Mouse (Mus musculus): Measurements from ENCODE around the gene Sigirr. TPM values are rescaled to one million over a fixed set of nuclear protein-coding genes. Genes with fewer than 3 reads are reported as not detected.

The Sigirr gene
- polyA plus RNA-seq, 1 experiment from 2014 or later: 2.1 TPM

DNA sequence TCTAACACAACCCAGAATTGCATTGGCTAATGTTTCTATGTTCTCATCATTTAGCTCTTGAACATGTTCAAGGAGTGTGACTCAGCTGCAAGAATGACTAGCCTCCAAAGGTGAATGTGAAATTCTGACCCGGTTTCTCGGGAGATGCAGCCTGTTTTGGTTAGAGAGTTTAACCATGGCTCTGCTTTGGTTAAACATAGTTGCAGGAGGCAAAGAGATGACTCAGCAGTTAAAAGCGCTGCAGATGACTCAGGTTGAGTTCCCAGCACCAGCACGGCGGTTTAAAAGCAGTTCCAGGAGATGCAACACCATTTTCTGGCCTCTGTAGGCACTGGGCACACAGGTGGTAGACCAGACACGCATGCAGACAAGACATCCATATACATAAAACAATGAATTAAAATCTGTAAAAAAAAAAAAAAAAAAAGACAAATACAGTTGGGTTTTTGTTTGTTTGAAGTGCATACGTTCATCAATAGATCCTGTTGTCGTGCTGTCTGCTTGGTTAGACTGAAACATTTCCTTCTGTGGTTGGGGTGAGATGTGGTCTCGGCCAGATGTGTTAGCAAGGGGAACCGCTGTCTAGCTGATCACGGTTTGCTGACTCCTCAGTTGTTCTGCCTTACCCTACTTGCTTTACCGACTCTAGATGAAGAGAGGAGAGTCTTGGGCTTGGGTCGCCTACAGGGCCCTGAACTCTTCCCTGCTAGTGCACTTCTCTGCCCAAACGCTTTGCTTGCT lies 41.6 kb downstream of the Sigirr start:
- H3K9me3 ChIP-seq (ENCODE audit: control insufficient read depth, low read length): no peaks in the 10 kb centered on the region
- no peak overlapping the region for H3K9ac ChIP-seq (replicated peaks; ENCODE audit: low read depth, low read length)
- H3K4me1 ChIP-seq (replicated peaks; ENCODE audit: control insufficient read depth, insufficient read depth, low read length): peaks cover 25% of the 10 kb centered on the region
- 93% methylated on average over 14 of the region's 14 CpGs for WGBS
- H3K36me3 ChIP-seq (ENCODE audit: control insufficient read depth, insufficient read depth): no peaks in the 10 kb centered on the region
- no peak for ATAC-seq
- no peaks in the 10 kb centered on the region for H3K27me3 ChIP-seq (replicated peaks; ENCODE audit: control insufficient read depth, insufficient read depth, low read length)
- H3K27ac ChIP-seq (ENCODE audit: low read length): no peak overlapping the region
- no peak overlapping the region for H3K4me2 ChIP-seq (ENCODE audit: low read length)
- H3K4me3 ChIP-seq (replicated peaks; ENCODE audit: low read length): no peak overlapping the region

DNA sequence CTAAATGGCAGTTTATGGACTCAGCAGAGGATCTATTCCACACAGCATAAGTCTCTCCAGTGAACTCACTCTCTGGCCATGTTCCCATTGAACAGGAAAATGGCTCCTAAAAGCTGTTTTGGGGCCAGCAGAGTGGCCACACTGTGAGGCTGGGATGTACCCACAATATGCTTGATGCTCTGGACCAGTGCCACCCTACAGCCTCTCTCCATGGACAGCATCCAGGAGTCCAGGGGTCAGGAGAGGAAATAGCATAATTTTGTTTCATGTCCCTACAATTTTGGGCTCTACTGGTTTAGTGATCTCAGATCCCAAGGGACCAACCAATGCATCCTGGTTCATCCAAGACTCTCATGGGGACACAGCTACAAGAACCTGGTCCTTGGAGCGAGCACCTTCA lies 42.8 kb downstream of the Sigirr start:
- no peak for ATAC-seq
- Histone ChIP-seq H3K27ac (ENCODE audit: low read length) (no peak overlapping the region), H3K4me3 (replicated peaks; ENCODE audit: low read length) (no peak overlapping the region), H3K36me3 (ENCODE audit: control insufficient read depth, insufficient read depth) (no peaks in the 10 kb centered on the region), H3K27me3 (replicated peaks; ENCODE audit: control insufficient read depth, insufficient read depth, low read length) (no peaks in the 10 kb centered on the region), H3K4me2 (ENCODE audit: low read length) (no peak overlapping the region), H3K9ac (replicated peaks; ENCODE audit: low read depth, low read length) (no peak overlapping the region), H3K4me1 (replicated peaks; ENCODE audit: control insufficient read depth, insufficient read depth, low read length) (peaks cover 17% of the 10 kb centered on the region), H3K9me3 (ENCODE audit: control insufficient read depth, low read length) (no peaks in the 10 kb centered on the region)
- 93% methylated on average over 1 of the region's 1 CpGs for WGBS

DNA sequence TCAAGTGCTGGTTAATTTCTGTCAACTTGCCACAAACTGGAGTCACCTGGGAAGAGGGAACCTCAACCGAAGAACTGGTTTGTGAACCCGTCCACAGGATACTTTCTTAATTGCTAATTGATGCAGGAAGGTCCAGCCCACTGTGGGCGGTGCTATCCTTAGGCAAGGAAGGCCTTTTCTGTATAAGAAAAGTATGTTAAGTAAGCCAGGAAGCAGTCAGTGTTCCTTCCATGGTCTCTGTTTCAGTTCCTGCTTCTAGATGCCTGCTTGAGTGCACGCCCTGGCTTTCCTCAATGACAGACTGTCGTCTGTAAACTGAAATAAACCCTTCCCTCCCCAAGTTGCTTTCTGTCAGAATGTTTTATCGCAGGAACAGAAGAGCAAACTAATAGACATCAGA lies 43.4 kb downstream of the Sigirr start:
- Histone ChIP-seq H3K9me3 (ENCODE audit: control insufficient read depth, low read length) (no peaks in the 10 kb centered on the region), H3K36me3 (ENCODE audit: control insufficient read depth, insufficient read depth) (no peaks in the 10 kb centered on the region), H3K9ac (replicated peaks; ENCODE audit: low read depth, low read length) (no peak overlapping the region), H3K4me1 (replicated peaks; ENCODE audit: control insufficient read depth, insufficient read depth, low read length) (peaks cover 11% of the 10 kb centered on the region), H3K4me2 (ENCODE audit: low read length) (no peak overlapping the region), H3K4me3 (replicated peaks; ENCODE audit: low read length) (no peak overlapping the region), H3K27ac (ENCODE audit: low read length) (no peak overlapping the region), H3K27me3 (replicated peaks; ENCODE audit: control insufficient read depth, insufficient read depth, low read length) (no peaks in the 10 kb centered on the region)
- ATAC-seq: no peak
- 88% methylated on average over 6 of the region's 6 CpGs for WGBS

DNA sequence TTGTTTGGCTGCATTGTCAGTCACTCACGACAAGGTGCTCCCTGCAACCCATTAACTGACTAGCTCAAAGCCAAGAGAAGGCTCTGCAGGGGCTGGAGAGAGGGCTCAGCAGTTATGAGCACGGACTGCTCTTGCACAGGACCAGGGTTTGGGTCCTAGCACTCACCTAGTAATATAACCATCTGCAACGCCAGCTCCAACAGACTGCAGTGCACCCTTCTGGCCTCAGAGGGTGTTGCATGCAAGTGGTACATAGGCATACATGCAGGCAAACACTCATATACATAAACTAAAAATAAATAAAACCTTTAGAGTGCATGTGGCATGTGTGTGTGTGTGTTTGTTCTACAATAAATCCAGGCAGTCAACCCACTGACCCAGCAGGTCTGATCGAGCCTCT lies 44.6 kb downstream of the Sigirr start:
- no peak overlapping the region for H3K4me2 ChIP-seq (ENCODE audit: low read length)
- no peak overlapping the region for H3K4me3 ChIP-seq (replicated peaks; ENCODE audit: low read length)
- H3K9ac ChIP-seq (replicated peaks; ENCODE audit: low read depth, low read length): no peak overlapping the region
- no peaks in the 10 kb centered on the region for H3K9me3 ChIP-seq (ENCODE audit: control insufficient read depth, low read length)
- H3K27me3 ChIP-seq (replicated peaks; ENCODE audit: control insufficient read depth, insufficient read depth, low read length): no peaks in the 10 kb centered on the region
- H3K36me3 ChIP-seq (ENCODE audit: control insufficient read depth, insufficient read depth): no peaks in the 10 kb centered on the region
- H3K27ac ChIP-seq (ENCODE audit: low read length): no peak overlapping the region
- no peak for ATAC-seq
- 80% methylated on average over 4 of the region's 4 CpGs for WGBS
- peaks cover 5% of the 10 kb centered on the region for H3K4me1 ChIP-seq (replicated peaks; ENCODE audit: control insufficient read depth, insufficient read depth, low read length)

DNA sequence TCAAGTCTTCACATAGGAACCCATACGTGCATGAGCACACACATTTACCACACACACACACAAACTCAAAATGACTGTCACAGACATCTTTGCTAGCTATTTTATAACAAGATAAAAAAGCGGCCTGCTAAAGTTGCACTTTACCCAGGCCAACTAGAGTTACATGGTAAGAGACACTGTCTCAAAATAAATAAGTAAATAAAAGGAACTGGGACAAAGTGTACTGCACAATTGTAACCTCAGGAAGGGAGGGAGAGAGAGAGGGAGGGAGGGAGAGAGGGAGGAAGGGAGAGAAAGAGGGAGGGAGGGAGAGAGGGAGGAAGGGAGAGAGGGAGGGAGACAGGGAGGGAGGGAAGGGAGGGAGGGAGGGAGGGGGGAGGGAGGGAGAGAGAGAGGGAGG lies 48.0 kb downstream of the Sigirr start:
- Histone ChIP-seq H3K4me2 (ENCODE audit: low read length) (no peak overlapping the region), H3K9me3 (ENCODE audit: control insufficient read depth, low read length) (no peaks in the 10 kb centered on the region), H3K36me3 (ENCODE audit: control insufficient read depth, insufficient read depth) (no peaks in the 10 kb centered on the region), H3K4me1 (replicated peaks; ENCODE audit: control insufficient read depth, insufficient read depth, low read length) (peaks cover 7% of the 10 kb centered on the region), H3K27ac (ENCODE audit: low read length) (no peak overlapping the region), H3K4me3 (replicated peaks; ENCODE audit: low read length) (no peak overlapping the region), H3K27me3 (replicated peaks; ENCODE audit: control insufficient read depth, insufficient read depth, low read length) (no peaks in the 10 kb centered on the region), H3K9ac (replicated peaks; ENCODE audit: low read depth, low read length) (no peak overlapping the region)
- WGBS: 91% methylated on average over 2 of the region's 2 CpGs
- ATAC-seq: no peak

DNA sequence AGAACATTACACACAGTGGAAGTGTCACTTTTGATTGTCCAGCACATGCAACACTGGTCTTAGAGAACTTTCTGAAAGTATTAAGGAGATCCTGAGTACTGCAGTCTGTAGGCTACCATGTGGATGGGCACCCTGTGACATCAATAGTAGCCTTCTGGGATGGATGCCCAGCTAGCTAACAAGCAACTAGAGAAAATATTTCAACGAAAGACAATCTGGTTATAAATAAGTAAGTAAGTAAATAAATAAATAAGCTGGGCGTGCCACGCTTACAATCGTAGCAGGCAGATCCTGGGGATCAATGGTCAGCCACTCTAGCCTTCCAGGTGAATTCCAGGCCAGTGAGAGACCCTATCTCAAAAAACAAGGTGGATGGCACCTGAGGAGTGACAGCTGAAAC lies 48.4 kb downstream of the Sigirr start:
- Histone ChIP-seq H3K27me3 (replicated peaks; ENCODE audit: control insufficient read depth, insufficient read depth, low read length) (no peaks in the 10 kb centered on the region), H3K9ac (replicated peaks; ENCODE audit: low read depth, low read length) (no peak overlapping the region), H3K36me3 (ENCODE audit: control insufficient read depth, insufficient read depth) (no peaks in the 10 kb centered on the region), H3K4me2 (ENCODE audit: low read length) (no peak overlapping the region), H3K9me3 (ENCODE audit: control insufficient read depth, low read length) (no peaks in the 10 kb centered on the region), H3K27ac (ENCODE audit: low read length) (no peak overlapping the region), H3K4me1 (replicated peaks; ENCODE audit: control insufficient read depth, insufficient read depth, low read length) (peaks cover 10% of the 10 kb centered on the region), H3K4me3 (replicated peaks; ENCODE audit: low read length) (no peak overlapping the region)
- no peak for ATAC-seq
- 92% methylated on average over 4 of the region's 4 CpGs for WGBS

DNA sequence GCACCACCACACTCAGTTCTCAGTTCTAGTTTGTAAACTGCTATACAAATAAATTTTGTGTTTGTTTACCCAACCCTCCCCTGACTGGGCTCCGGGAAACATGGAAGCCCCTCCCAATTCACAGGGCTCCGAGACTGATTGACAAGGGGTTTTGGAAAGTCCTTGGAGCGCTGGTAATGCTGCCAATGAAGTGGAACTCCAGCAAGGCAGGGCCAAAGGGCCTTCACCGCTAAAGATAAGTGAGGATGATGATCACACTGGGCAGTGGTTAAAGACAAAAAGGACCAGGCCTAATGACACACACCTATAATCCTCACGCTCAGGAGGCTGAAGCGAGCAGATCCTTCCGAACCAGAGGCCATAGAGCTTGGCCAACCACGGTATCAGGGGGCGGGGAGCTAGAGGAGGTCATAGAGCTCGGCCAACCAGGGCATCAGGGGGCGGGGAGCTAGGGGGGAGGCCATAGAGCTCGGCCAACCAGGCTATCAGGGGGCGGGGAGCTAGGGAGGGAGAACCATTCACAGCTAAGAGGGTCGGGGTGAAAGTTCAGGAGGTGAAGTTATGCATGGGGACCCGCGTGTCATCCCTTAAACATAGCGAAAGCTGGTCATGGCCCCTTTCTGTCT lies 49.2 kb downstream of the Sigirr start:
- Histone ChIP-seq H3K4me2 (ENCODE audit: low read length) (no peak overlapping the region), H3K4me3 (replicated peaks; ENCODE audit: low read length) (no peak overlapping the region), H3K27me3 (replicated peaks; ENCODE audit: control insufficient read depth, insufficient read depth, low read length) (no peaks in the 10 kb centered on the region), H3K27ac (ENCODE audit: low read length) (no peak overlapping the region), H3K4me1 (replicated peaks; ENCODE audit: control insufficient read depth, insufficient read depth, low read length) (peaks cover 10% of the 10 kb centered on the region), H3K9ac (replicated peaks; ENCODE audit: low read depth, low read length) (no peak overlapping the region), H3K36me3 (ENCODE audit: control insufficient read depth, insufficient read depth) (no peaks in the 10 kb centered on the region), H3K9me3 (ENCODE audit: control insufficient read depth, low read length) (no peaks in the 10 kb centered on the region)
- WGBS: 76% methylated on average over 17 of the region's 17 CpGs
- no peak for ATAC-seq

DNA sequence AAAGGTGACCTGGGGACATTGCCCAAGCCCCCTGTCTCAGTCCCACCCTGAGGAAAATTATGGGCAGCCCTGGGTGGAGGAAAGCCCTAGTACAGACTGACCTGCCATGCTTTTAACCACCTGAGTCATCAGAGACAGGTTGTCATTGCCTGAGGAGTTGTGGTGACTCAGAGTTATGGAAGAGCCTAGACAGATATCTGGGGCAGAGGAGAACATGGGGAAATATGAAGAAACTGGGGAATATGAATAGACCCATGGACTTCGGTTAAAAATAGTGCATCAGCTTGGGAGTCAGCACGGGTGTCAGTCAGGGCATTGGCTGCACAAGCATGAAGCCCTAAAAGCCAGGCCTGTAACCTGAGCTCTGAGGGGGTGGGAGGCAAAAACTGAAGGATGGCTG lies 51.0 kb downstream of the Sigirr start:
- ATAC-seq: no peak
- Histone ChIP-seq H3K9ac (replicated peaks; ENCODE audit: low read depth, low read length) (no peak overlapping the region), H3K4me3 (replicated peaks; ENCODE audit: low read length) (no peak overlapping the region), H3K4me1 (replicated peaks; ENCODE audit: control insufficient read depth, insufficient read depth, low read length) (peaks cover 10% of the 10 kb centered on the region), H3K36me3 (ENCODE audit: control insufficient read depth, insufficient read depth) (no peaks in the 10 kb centered on the region), H3K4me2 (ENCODE audit: low read length) (no peak overlapping the region), H3K27me3 (replicated peaks; ENCODE audit: control insufficient read depth, insufficient read depth, low read length) (no peaks in the 10 kb centered on the region), H3K9me3 (ENCODE audit: control insufficient read depth, low read length) (no peaks in the 10 kb centered on the region), H3K27ac (ENCODE audit: low read length) (no peak overlapping the region)
- 86% methylated on average over 2 of the region's 2 CpGs for WGBS

DNA sequence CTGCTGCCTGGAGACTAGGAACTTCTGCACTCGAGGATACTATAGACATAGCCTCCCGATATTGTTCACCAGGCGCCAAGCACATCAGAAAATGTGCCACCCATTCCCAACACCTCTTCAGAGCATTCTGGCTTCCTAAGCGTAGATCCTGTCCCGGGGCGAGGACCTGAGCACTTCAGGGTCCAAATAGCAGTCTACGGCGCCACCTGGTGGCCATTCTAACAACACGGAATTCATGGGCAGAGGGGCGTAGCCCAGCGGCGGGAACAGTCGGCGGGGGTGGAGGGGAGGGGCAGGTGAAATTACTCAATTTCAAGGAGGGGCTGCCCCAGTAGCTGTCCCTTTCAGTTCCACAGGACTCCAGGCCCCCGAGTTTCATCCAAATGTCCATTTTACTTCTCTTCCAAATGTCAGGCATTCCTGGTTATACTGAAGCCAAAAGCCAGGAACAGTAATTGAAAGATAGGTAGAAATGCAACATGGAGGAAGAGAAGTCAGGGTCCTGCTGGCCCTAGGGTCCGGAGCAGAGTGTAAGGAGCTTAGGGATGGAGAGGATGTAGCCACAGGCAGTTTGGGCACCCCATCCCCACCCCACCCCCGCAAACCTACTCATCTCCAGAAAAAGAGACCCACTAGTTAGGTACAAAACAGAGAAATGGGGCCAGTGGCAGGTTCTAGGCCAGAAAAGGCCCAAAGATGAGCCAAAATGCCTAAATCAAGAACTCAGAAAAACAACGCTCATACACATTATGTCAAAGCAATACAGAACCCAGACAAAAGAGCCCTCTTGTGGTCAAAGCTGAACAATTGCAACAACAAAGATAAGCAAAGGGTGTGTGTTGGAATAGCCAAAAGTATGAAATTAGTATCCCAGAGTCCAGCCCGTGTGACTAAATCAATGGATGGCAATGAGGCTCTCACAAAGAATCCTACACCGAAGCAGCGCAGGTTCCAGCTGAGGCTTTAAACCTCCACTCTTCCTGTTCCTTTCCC lies 51.9 kb downstream of the Sigirr start:
- H3K9me3 ChIP-seq (ENCODE audit: control insufficient read depth, low read length): no peaks in the 10 kb centered on the region
- H3K36me3 ChIP-seq (ENCODE audit: control insufficient read depth, insufficient read depth): no peaks in the 10 kb centered on the region
- WGBS: 10% methylated on average over 21 of the region's 21 CpGs
- H3K4me2 ChIP-seq (ENCODE audit: low read length): peak overlapping the region; percentile 94
- H3K27ac ChIP-seq (ENCODE audit: low read length): peak overlapping the region; percentile 80; the same call in 1 of the 2 replicates
- H3K4me1 ChIP-seq (replicated peaks; ENCODE audit: control insufficient read depth, insufficient read depth, low read length): peaks cover 10% of the 10 kb centered on the region
- H3K4me3 ChIP-seq (replicated peaks; ENCODE audit: low read length): peak overlapping the region; percentile 49
- ATAC-seq: peak; percentile 92
- H3K9ac ChIP-seq (replicated peaks; ENCODE audit: low read depth, low read length): peak overlapping the region; percentile 64
- H3K27me3 ChIP-seq (replicated peaks; ENCODE audit: control insufficient read depth, insufficient read depth, low read length): no peaks in the 10 kb centered on the region

Measured in forebrain, embryonic 16.5 days (tissue).